Mouse (Mus musculus) kidney, embryonic 16.5 days (tissue): ENCODE data around the gene Atg13. TPM values are rescaled to one million over a fixed set of nuclear protein-coding genes. Genes with fewer than 3 reads are reported as not detected.

Source experiments
- ATAC-seq: fragments of 200-750 bp; cut with Nextera tagmentation; 2 replicates; pipeline ENCODE4 v1.8.0; 2017; ENCODE audit warnings: moderate TSS enrichment; ENCODE audit not compliant: low FRiP score, low TSS enrichment
- H3K27ac ChIP-seq: fragments of 300-500 bp; sonication (generic); 2 replicates; pipeline ENCODE4 v1.5.1; 2014; ENCODE audit warnings: low read length
- H3K27me3 ChIP-seq: fragments of 300-500 bp; sonication (generic); 2 replicates; pipeline ENCODE4 v1.6.1; 2014; ENCODE audit warnings: low read length, control low read depth, mixed read lengths; ENCODE audit not compliant: insufficient read depth
- H3K36me3 ChIP-seq: fragments of 300-500 bp; sonication (generic); 2 replicates; pipeline ENCODE4 v1.6.1; 2014; ENCODE audit warnings: low read length, control low read depth, mixed read lengths; ENCODE audit not compliant: insufficient read depth
- H3K4me1 ChIP-seq: fragments of 300-500 bp; sonication (generic); 2 replicates; pipeline ENCODE4 v1.6.1; 2014; ENCODE audit warnings: low read length, control low read depth, mixed read lengths; ENCODE audit not compliant: insufficient read depth
- H3K4me2 ChIP-seq: fragments of 300-500 bp; sonication (generic); replicated peaks from 2 replicates; pipeline ENCODE4 v1.6.1; 2014; ENCODE audit warnings: low read depth, low read length
- H3K4me3 ChIP-seq: fragments of 300-500 bp; sonication (generic); 2 replicates; pipeline ENCODE4 v1.5.1; 2014; ENCODE audit warnings: mild to moderate bottlenecking, low read length
- H3K9ac ChIP-seq: fragments of 300-500 bp; sonication (generic); replicated peaks from 2 replicates; pipeline ENCODE4 v1.6.1; 2014; ENCODE audit warnings: low read length
- H3K9me3 ChIP-seq: fragments of 300-500 bp; sonication (generic); 2 replicates; pipeline ENCODE4 v1.6.1; 2016; ENCODE audit warnings: low read length, control low read depth
- WGBS: fragments of 180-500 bp; shearing (Covaris S2); extraction: QIAGEN DNeasy Blood & Tissue Kit; methylation state at CpG from one replicate; pipeline ENCODE4 v1.1.7; 2014; 5-methylcytosine and 5-hydroxymethylcytosine counted together
- polyA plus RNA-seq: library from polyadenylated mRNA; unstranded; fragments of >200 nt; fragmentation: Nextera tagmentation; extraction: Ambion mirVana; gene quantifications from 2 replicates; pipeline ENCODE4 v1.2.1, GENCODE M21; 2015

The Atg13 gene
- polyA plus RNA-seq, 1 experiment from 2014 or later, result 29.2 TPM

DNA sequence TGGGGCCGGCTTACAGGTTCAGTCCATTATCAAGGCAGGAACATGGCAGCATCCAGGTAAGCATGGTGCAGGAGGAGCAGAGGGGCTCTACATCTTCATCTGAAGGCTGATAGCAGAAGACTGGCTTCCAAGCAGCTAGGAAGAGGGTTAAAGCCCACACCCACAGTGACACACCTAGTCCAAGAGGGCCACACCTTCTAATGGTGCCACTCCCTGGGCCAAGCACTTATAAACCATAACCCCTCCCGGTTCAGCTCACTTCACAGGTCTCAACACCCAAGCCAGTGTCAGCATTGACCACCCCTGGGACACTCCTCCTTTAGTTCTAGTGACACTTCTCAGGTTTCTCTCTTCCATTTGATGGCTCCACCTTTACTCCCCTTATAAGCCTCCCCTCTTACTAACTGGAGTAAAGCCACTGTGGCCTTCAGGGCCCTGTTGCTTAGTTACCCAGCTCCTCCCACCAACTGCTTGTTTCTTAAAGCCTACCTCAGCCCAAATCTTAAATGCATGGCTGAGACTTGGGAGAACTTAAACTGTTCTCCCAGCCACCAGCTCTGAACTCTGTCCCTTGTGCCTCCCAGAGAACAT lies 67.5 kb downstream of the Atg13 start:
- Histone ChIP-seq H3K36me3 (peaks cover 44% of the 10 kb centered on the region), H3K27ac (no peak overlapping the region), H3K27me3 (no peaks in the 10 kb centered on the region), H3K4me2 (no peak overlapping the region), H3K9me3 (no peaks in the 10 kb centered on the region), H3K4me3 (no peak overlapping the region), H3K4me1 (no peaks in the 10 kb centered on the region), H3K9ac (no peak overlapping the region)
- ATAC-seq, result no peak
- WGBS, result 85% methylated on average over 2 of the region's 2 CpGs

DNA sequence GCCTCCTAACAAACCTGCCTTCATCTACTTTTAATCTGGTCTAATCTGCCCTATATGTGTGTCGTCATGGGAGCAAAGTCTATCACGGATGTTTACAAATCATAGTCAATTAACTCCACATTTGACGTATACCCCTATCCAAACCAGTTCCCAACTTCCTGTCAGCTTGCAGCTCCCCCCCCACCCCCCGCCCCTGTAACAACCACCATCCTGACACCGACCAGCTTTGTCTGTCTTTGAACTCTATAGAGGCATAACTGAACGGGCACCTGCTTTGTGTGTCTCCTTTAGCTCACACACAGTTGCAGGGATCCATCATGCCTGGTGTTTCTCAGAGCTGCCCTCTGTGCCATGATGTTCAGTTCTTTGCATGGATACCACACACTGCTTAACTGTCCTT lies 71.4 kb downstream of the Atg13 start:
- Histone ChIP-seq H3K27me3 (no peaks in the 10 kb centered on the region), H3K9me3 (no peaks in the 10 kb centered on the region), H3K4me3 (no peak overlapping the region), H3K36me3 (peaks cover 7% of the 10 kb centered on the region), H3K27ac (no peak overlapping the region), H3K4me2 (no peak overlapping the region), H3K4me1 (no peaks in the 10 kb centered on the region), H3K9ac (no peak overlapping the region)
- 76% methylated on average over 6 of the region's 6 CpGs for WGBS
- ATAC-seq, result no peak

GRCm38 (mm10) chr2:91636727-91637338 lies 73.5 kb downstream of the Atg13 start:
- no peaks in the 10 kb centered on the region for H3K27me3 ChIP-seq
- H3K4me1 ChIP-seq, result no peaks in the 10 kb centered on the region
- no peaks in the 10 kb centered on the region for H3K9me3 ChIP-seq
- 71% methylated on average over 5 of the region's 5 CpGs for WGBS
- no peak overlapping the region for H3K27ac ChIP-seq
- H3K36me3 ChIP-seq, result no peaks in the 10 kb centered on the region
- no peak overlapping the region for H3K4me3 ChIP-seq
- no peak for ATAC-seq
- no peak overlapping the region for H3K9ac ChIP-seq
- H3K4me2 ChIP-seq, result no peak overlapping the region

GRCm38 (mm10) chr2:91636229-91636628 lies 74.1 kb downstream of the Atg13 start, which contains the start of gene F2:
TSS of gene F2 (minus strand) at chr2:91636414.
- Histone ChIP-seq H3K9ac (no peak within 1 kb of the TSS), H3K36me3 (no peaks in the 10 kb centered on the region), H3K9me3 (no peaks in the 10 kb centered on the region), H3K27ac (no peak within 1 kb of the TSS), H3K27me3 (no peaks in the 10 kb centered on the region), H3K4me3 (no peak within 1 kb of the TSS), H3K4me1 (no peaks in the 10 kb centered on the region), H3K4me2 (no peak within 1 kb of the TSS)
- no peak for ATAC-seq
- WGBS, result 89% methylated on average over 8 of the region's 8 CpGs

- no peak overlapping the region for H3K9ac ChIP-seq
- no peaks in the 10 kb centered on the region for H3K36me3 ChIP-seq
- no peaks in the 10 kb centered on the region for H3K4me1 ChIP-seq
- no peak overlapping the region for H3K4me2 ChIP-seq
- no peaks in the 10 kb centered on the region for H3K9me3 ChIP-seq
- H3K27me3 ChIP-seq, result no peaks in the 10 kb centered on the region
- 84% methylated on average over 11 of the region's 11 CpGs for WGBS
- ATAC-seq, result no peak
- no peak overlapping the region for H3K27ac ChIP-seq
- H3K4me3 ChIP-seq, result no peak overlapping the region
These were observed 74.9 kb downstream of the Atg13 start for GRCm38 (mm10) chr2:91635486-91635885.

DNA sequence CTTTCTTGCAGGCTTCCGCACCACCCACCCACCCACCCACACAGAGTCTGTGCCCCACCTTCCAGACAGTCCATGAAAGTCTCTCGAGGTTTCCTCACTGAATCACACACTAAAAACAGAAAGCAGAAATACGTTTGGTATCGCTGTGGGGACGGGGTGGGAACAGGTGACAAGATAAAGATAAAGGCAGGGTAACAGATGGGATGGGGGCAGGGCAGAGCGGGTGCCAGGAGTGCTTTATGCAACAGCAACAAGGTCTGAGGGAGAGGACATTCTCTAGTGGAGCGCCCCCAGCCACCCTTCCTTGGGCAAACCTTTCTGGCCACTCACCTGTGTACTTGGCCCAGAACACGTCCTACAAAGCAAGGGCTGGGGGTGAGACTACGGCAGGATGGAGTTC lies 75.5 kb downstream of the Atg13 start:
- Histone ChIP-seq H3K9me3 (no peaks in the 10 kb centered on the region), H3K4me1 (no peaks in the 10 kb centered on the region), H3K36me3 (no peaks in the 10 kb centered on the region), H3K4me2 (no peak overlapping the region), H3K9ac (no peak overlapping the region), H3K4me3 (no peak overlapping the region), H3K27ac (no peak overlapping the region), H3K27me3 (no peaks in the 10 kb centered on the region)
- 78% methylated on average over 9 of the region's 9 CpGs for WGBS
- no peak for ATAC-seq

DNA sequence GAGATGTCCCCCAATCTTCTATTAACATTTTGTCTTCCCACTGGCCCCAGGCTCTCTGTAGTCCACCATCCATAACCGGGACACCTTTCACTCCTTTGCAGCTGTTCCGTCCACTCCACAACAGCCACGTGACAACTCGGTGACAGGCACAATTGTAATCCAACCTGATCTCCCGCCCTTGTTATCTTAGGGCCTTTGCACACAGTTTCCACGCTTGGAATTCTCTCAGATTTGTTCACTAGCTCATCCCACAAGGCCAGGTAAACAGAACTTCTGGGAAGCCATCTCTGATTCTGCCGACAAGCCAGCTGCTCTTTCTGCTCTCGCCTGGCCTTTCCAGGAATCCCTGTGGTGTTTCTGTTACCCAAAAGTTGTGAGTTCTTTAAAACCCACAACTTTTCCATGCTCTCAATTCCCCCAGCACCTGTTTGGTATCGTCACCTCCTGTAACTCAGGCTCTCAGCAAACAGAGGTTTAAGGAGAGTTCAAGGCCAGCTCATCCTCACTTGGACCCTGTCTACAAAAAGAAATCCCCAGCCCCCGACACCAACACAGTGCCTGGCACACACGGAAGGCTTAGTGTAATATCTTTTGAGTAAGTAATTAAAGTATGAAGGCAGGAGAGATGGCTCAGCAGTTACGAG lies 76.9 kb downstream of the Atg13 start:
- ATAC-seq, result no peak
- Histone ChIP-seq H3K9ac (no peak overlapping the region), H3K36me3 (no peaks in the 10 kb centered on the region), H3K4me3 (no peak overlapping the region), H3K27me3 (no peaks in the 10 kb centered on the region), H3K9me3 (no peaks in the 10 kb centered on the region), H3K27ac (no peak overlapping the region), H3K4me2 (no peak overlapping the region), H3K4me1 (no peaks in the 10 kb centered on the region)
- 76% methylated on average over 12 of the region's 12 CpGs for WGBS

DNA sequence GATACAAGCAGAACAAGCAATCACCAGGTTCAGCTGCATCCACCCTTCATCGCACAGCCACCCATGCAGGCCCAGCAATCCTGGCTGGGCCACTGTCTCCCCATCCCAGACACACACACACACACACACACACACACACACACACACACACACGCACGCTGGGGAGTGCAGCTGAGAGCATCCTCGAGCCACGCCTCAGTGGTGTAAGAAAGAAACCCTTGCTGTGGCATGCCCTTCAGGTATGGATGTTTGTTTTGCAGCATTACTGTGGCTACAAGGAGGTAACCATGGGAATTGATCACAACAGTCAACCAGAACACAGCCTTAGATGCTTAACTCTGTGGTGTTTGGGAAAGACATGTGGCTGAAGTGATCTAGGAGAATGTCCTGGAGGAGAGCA lies 78.1 kb downstream of the Atg13 start:
- WGBS, result 61% methylated on average over 5 of the region's 5 CpGs

GRCm38 (mm10) chr2:91631826-91632225 lies 78.5 kb downstream of the Atg13 start:
- Histone ChIP-seq H3K27me3 (no peaks in the 10 kb centered on the region), H3K4me1 (no peaks in the 10 kb centered on the region), H3K36me3 (no peaks in the 10 kb centered on the region), H3K9me3 (no peaks in the 10 kb centered on the region), H3K9ac (no peak overlapping the region), H3K4me2 (no peak overlapping the region), H3K27ac (no peak overlapping the region), H3K4me3 (no peak overlapping the region)
- no peak for ATAC-seq
- WGBS, result 79% methylated on average over 5 of the region's 5 CpGs

More for the DNA sequence above, 78.1 kb downstream of the Atg13 start:
- Histone ChIP-seq H3K4me1 (no peaks in the 10 kb centered on the region), H3K4me3 (no peak overlapping the region), H3K9me3 (no peaks in the 10 kb centered on the region), H3K27ac (no peak overlapping the region), H3K9ac (no peak overlapping the region), H3K4me2 (no peak overlapping the region), H3K36me3 (no peaks in the 10 kb centered on the region), H3K27me3 (no peaks in the 10 kb centered on the region)
- no peak for ATAC-seq

GRCm38 (mm10) chr2:91630384-91630783 lies 80.0 kb downstream of the Atg13 start:
- H3K9ac ChIP-seq, result no peak overlapping the region
- H3K4me1 ChIP-seq, result no peaks in the 10 kb centered on the region
- WGBS, result 91% methylated on average over 12 of the region's 12 CpGs
- H3K4me3 ChIP-seq, result no peak overlapping the region
- no peaks in the 10 kb centered on the region for H3K9me3 ChIP-seq
- H3K27ac ChIP-seq, result no peak overlapping the region
- no peaks in the 10 kb centered on the region for H3K36me3 ChIP-seq
- H3K4me2 ChIP-seq, result no peak overlapping the region
- no peak for ATAC-seq
- H3K27me3 ChIP-seq, result no peaks in the 10 kb centered on the region
